In genomic region chr4:87759110-87759509, GRCm38 (mm10) we compare ENCODE assay signal across 20 mouse cellular contexts.
A peak's percentile ranks its signal among the peaks of the same experiment; 100 is the strongest.
DNase-seq lines count a peak whose midpoint lies in the region; ATAC-seq lines count a peak whose summit lies in the region.
"Had no signal": no experiment of that assay in that cellular context is flagged by ENCODE, and none has a peak within 500 bp of the region (broad histone marks: within the 10 kb centered on the region; RNA-seq: fewer than 3 reads in every experiment).

No protein-coding gene starts in this region.

- ATAC-seq in heart, embryonic 12.5 days (ENCODE audit: insufficient number of reproducible peaks, low FRiP score), result no peak
- ATAC-seq in megakaryocyte, adult 5-6 weeks (ENCODE audit: poor library complexity, severe bottlenecking), result peak; percentile 51; the same call in 1 of the 2 replicates
- no peak for ATAC-seq in forebrain, embryonic 16.5 days
- ATAC-seq: activated CD4-positive, CD25-positive, alpha-beta regulatory T cell, adult 4 months; forebrain, embryonic 13.5 days; forebrain, embryonic 15.5 days; Patski had no signal

- H3K4me2 ChIP-seq in heart, embryonic 12.5 days, result no peak overlapping the region
- no peak overlapping the region for H3K4me2 ChIP-seq in forebrain, embryonic 16.5 days (ENCODE audit: low read length)
- H3K4me2 ChIP-seq: embryonic facial prominence, embryonic 12.5 days; forebrain, embryonic 13.5 days; forebrain, embryonic 15.5 days had no signal

- H3K36me3 ChIP-seq in heart, embryonic 12.5 days, result no peaks in the 10 kb centered on the region
- no peaks in the 10 kb centered on the region for H3K36me3 ChIP-seq in forebrain, embryonic 16.5 days (ENCODE audit: control insufficient read depth, insufficient read depth)
- H3K36me3 ChIP-seq: embryonic facial prominence, embryonic 10.5 days; embryonic facial prominence, embryonic 12.5 days; forebrain, embryonic 15.5 days; G1E had no signal

- WGBS in heart, embryonic 12.5 days, result 89% methylated on average over 6 of the region's 6 CpGs
- 91% methylated on average over 6 of the region's 6 CpGs for WGBS in forebrain, embryonic 16.5 days

- peaks cover 6% of the 10 kb centered on the region; the same call in 1 of the 2 replicates for H3K4me1 ChIP-seq in heart, embryonic 12.5 days (replicated peaks)
- no peaks in the 10 kb centered on the region for H3K4me1 ChIP-seq in forebrain, embryonic 16.5 days (replicated peaks; ENCODE audit: control insufficient read depth, insufficient read depth, low read length)
- H3K4me1 ChIP-seq: embryonic facial prominence, embryonic 10.5 days; embryonic facial prominence, embryonic 12.5 days; forebrain, embryonic 13.5 days; forebrain, embryonic 15.5 days had no signal

- H3K4me3 ChIP-seq in heart, embryonic 12.5 days, result no peak overlapping the region
- no peak overlapping the region for H3K4me3 ChIP-seq in forebrain, embryonic 16.5 days (replicated peaks; ENCODE audit: low read length)
- H3K4me3 ChIP-seq: embryonic facial prominence, embryonic 10.5 days; embryonic facial prominence, embryonic 12.5 days; forebrain, embryonic 13.5 days; forebrain, embryonic 15.5 days had no signal

- H3K27ac ChIP-seq in heart, embryonic 12.5 days (ENCODE audit: poor library complexity, severe bottlenecking), result no peak overlapping the region
- no peak overlapping the region for H3K27ac ChIP-seq in forebrain, embryonic 16.5 days (ENCODE audit: low read length)
- H3K27ac ChIP-seq: embryonic facial prominence, embryonic 10.5 days; embryonic facial prominence, embryonic 12.5 days; forebrain, embryonic 13.5 days; forebrain, embryonic 15.5 days had no signal

- no peaks in the 10 kb centered on the region for H3K27me3 ChIP-seq in heart, embryonic 12.5 days (replicated peaks)
- no peaks in the 10 kb centered on the region for H3K27me3 ChIP-seq in forebrain, embryonic 16.5 days (replicated peaks; ENCODE audit: control insufficient read depth, insufficient read depth, low read length)
- H3K27me3 ChIP-seq: embryonic facial prominence, embryonic 12.5 days; forebrain, embryonic 13.5 days; forebrain, embryonic 15.5 days; Patski had no signal

- DNase-seq in heart, adult 11 months, result peak; percentile 13
- peak; percentile 72 for DNase-seq in A20 (ENCODE audit: low read depth, low spot score)
- DNase-seq in heart, postnatal 4 days, result no peak
- DNase-seq: adrenal gland, adult 8-10 months; adrenal gland, postnatal 14 days; adrenal gland, postnatal 36 days; cerebellum, adult 11-12 months; cerebellum, adult 2 months; cerebellum, adult 9-10 months; cerebellum, postnatal 25 days had no signal

- no peaks in the 10 kb centered on the region for H3K9me3 ChIP-seq in heart, embryonic 12.5 days (replicated peaks)
- H3K9me3 ChIP-seq in forebrain, embryonic 16.5 days (ENCODE audit: control insufficient read depth, low read length), result no peaks in the 10 kb centered on the region
- H3K9me3 ChIP-seq: embryonic facial prominence, embryonic 10.5 days; embryonic facial prominence, embryonic 12.5 days; forebrain, embryonic 13.5 days; forebrain, embryonic 15.5 days had no signal

- no peak overlapping the region for H3K9ac ChIP-seq in heart, embryonic 12.5 days
- no peak overlapping the region for H3K9ac ChIP-seq in forebrain, embryonic 16.5 days (replicated peaks; ENCODE audit: low read depth, low read length)
- H3K9ac ChIP-seq: embryonic facial prominence, embryonic 12.5 days; forebrain, embryonic 13.5 days; forebrain, embryonic 15.5 days had no signal
